Mouse (Mus musculus) ovary, adult 18-20 months (tissue): ENCODE results near the gene Slc3a2.

Experiments
- DNase-seq: peaks from one replicate; pipeline ENCODE4 v3.0.0; 2022; ENCODE audit warnings: low spot score, mixed read lengths

The Slc3a2 gene

DNA sequence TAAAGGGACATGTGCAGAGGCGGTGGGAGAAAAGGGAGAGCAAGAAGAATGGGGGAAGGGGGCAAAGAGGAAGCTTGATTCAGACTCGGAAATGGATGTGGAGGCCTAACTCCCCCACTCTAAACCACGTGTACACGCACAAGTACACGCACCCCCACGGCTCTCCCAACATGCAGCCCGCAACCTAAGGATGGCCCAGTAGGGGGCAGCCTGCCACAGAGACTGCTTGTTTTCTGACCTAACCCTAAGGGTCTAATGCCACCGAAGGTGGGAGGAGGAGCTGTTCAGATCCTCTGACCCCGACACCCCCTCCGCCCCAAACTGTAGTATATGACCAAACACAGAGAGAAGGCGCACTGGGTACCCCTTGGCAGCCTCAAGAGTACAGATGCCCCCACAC, 60.8 kb downstream of the Slc3a2 start:
- DNase-seq: no peak

DNA sequence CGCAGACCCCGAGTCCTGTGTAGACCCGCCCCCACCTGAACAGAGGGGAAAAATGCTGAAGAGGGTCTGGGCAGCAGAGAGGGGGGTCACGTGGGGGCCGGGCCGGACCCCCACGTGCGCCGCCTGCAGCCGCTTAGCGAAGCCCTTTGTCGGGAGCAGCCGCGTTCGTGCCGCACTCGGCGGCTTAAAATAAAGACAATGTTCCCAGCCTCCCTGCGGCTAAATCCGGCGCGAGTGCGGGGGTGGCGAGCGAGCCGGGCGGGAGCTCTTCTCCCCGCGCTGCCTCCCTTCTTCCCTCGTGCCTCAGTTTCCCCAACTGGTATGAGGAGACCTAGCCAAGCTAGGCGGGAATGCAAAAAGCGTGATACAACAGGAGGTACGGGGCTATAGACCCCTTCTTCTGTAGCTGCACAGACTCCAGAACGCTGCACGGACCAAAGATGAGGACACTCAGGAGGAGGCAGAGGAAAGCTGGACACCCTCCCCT, 61.3 kb downstream of the Slc3a2 start:
- DNase-seq: no peak
